Mouse (Mus musculus): ENCODE results near the gene Arhgap42.

DNA sequence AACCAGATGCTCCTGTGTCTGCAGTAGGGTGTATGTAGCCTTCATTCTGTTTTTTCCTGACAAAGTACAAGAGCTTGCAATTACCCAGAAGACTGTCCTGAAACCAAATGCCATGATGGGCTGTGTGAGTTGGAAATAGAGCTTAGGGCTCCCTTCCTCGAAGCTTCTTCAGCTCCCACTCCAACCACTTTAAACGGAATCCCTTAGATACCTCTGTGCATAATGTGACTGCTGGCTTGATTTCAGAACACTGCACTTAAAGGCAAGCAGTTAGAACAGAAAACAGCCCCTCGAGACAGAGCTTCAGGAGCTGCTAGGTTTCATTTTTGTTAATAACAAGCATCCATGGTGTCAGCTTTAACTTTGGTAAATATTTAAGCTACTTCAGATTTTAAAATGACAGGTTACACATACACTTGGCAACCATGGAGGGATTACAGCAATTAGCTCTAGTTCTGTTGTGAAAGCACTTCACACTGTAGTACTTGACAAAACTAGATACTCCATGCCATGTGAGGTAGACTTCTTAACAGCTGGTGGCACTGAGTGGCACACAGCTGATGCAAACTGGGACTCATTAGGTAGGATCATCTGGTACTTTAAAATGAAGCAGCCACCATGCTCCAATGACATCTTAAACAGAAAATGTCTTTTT lies 201.8 kb downstream of the Arhgap42 start:
- TF ChIP-seq TCF3 (IDR thresholded peaks at IDR 0.05; ENCODE audit: insufficient read length, low read depth) (no peak), MYOD1 (IDR thresholded peaks at IDR 0.05; ENCODE audit: control insufficient read depth in 1 of 3, insufficient read length in 2 of 3, low read depth in 2 of 3) (no peak), POLR2A (IDR thresholded peaks at IDR 0.05; ENCODE audit: insufficient read length, low read depth) (no peak)

Measured in myocyte (in vitro differentiated cells).